Mouse (Mus musculus): Measurements from ENCODE around the gene Bdp1.
"Not testable (repeated sequence)": the region's sequence is repeated elsewhere in the genome, so short reads cannot be mapped to it uniquely, and the experiment has no call there.

Gene Bdp1

GRCm38 (mm10) chr13:100103748-100104254 is at the start of gene Bdp1:
Bdp1 (minus strand) TSS chr13:100104070.
- peak; percentile 96 for DNase-seq

GRCm38 (mm10) chr13:100152659-100153058 is 48.8 kb upstream of the Bdp1 start:
- DNase-seq = peak; percentile 19

DNA sequence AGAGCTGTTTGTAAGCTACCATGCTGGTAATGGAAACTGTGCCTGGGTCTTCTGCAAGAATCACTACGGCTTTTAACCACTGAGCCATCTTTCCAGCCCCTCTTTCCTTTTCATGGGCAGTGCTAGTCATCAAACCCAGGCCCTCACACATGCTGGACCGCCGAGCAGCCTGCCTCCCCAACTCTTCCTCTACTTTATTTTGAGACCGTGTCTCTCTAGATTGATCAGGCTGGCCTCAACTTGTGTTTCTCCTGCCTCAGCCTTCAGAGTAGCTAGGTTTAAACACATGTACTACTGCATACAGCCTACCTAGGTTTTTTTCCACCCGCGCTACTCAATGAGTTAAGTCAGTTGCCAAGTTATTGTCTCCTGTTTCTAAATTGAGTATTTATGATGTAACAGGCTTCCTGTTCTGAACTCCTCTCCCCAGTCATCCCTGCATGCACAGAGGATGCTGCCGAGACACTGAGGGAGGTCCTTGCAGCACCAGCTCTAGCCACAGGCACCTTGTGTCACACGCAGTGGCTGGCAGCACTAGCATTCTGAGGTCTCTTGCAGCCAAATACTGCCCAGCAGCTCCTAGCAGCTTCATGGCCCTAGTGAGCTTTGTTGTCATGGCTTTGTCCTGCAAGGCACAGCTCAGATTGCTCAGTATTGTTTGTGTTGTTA is 37.9 kb upstream of the Bdp1 start:
- no peak for DNase-seq

- DNase-seq = no peak
Measured at GRCm38 (mm10) chr13:100125258-100125643, 21.4 kb upstream of the Bdp1 start.

- DNase-seq = peak; percentile 92
Measured at GRCm38 (mm10) chr13:100124423-100125257, 20.8 kb upstream of the Bdp1 start, which contains the start of gene Smn1. Smn1 (plus strand) TSS chr13:100124852.

DNA sequence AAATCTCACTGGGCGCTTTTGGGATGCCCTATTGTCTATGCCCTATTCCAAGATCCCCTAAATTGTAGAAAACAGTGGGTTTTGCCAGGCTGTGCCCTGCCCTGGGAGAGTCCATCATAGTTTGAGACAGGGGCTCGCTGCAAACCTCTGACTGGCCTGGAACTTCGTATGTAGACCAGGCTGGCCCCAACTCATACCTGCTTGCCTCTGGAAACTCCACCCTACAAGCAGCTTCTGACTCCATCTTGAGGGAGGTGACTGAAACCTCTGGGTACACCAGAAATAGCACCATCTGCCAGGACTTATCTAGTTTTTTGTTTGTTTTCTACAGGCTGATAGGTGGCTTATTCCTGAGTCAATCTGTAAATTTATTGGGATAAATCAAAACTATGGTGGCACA is 20.1 kb upstream of the Bdp1 start:
- DNase-seq = no peak

DNA sequence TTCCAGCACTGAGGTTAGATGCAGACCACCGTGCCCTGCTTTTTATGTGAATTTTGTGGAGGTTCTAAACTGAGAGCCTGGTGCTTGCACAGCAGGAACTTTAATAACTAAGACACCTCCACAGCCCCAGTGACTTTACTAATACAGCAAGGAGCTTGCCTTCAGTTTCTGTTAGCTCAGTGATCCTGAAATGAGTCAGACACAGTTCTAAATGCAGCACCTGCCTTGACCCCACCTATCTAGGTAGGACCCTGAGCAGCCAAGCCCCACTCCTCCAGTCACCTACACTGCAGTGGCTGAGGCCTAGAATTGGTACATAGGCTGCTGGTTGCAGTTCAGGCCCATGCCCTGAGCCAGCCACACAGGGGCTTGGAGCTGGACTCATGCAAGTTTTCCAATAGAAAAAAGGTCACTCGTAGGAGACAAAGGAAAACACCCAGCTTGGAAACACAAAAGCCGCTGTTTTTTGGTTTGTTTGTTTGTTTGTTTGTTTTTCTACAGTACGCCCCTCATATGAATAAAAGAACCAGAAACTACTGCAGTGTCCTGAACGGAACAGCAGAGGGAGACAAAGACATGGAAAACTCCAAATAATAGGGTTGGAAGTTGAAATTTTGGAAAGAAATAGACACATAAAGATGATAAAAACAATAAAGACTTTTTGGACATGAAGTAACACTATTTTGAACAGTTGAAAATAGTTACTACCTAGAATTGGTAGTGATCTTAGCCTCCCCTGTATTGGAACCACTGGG is 8.5 kb upstream of the Bdp1 start:
- no peak for DNase-seq

DNA sequence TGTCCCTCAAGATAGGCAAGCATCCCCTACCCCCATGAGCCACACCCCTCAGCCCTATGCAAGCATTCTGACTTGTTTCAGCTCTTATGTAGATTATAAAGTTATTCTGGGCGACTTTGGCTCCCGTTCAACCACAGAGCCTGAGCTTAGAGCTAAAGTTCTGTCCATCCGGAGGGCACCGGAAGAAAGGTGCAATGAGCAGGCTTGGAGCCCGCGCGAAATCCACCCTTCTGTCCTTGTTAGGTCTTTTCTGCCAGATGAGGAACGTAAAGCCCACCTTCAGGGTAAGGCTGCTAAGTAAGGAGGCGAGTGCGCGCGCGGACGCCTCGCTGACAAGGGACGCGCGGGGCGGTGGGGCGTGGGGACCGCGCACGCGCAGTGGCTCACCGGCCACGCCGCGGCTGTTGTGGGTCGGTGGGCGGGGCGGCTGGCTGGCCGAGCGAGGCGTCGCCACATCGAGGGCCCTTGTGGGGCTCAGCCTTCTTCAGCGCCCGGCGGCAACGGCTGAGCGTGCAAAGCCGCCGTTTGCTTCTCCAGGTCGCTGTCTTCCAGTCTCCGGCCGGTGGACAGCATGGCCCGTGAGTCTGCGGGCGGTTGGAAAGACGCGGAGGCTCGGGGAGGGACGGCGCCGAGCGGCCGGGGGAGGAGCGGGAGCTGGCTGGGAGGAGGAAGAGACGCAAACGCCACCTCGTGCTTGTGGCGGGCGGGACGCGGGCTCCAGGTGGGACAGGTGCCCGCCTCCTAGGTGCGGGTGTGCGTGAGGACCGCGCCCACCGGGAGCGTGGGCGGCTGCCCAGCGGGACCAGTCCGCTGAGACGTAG is 4.0 kb upstream of the Bdp1 start, which contains the start of gene Serf1:
TSS of gene Serf1 (plus strand) at position 361 of the 821 bp plus-strand sequence.
- peak; percentile 85 for DNase-seq

- DNase-seq = no peak
Measured at GRCm38 (mm10) chr13:100103052-100103658, 715 bp downstream of the Bdp1 start.

DNA sequence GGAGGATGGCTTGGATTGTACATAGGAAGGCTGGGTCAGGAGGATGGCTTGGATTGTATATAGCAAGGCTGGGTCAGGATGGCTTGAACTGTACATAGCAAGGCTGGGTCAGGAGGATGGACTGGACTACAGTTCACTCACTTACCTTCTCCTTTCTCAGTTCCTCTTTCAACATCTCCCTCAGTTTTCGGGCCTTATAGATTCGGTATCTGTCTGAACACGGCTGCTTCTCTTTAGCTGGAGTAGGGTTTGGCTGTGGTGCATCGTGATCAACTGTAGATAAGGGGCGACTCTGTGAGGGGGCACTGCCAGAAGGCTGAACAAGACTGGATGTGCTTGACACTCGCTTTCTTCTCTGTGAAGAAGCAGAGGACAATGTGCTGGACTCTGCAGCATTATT is 5.1 kb downstream of the Bdp1 start:
- no peak for DNase-seq

- no peak for DNase-seq
Measured at GRCm38 (mm10) chr13:100071473-100071872, 32.4 kb downstream of the Bdp1 start.

DNA sequence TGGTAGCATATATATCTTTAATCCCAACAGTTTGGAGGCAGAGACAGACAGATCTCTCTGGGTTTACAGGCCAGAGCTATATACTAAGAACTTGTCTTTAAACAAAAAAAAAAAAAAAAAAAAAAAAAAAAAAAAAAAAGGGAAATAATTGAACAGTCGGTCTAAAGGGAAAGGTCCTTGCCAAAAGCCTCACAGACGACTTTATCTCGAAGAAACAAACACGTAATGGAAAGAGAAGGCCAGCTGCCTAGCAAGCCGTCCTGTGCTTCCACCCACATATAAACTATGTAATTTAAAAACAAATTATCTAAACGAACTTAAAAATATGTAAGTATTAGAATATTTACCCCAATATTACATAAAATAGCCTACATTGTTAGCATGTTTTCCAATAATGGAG is 36.0 kb downstream of the Bdp1 start:
- no peak for DNase-seq

DNA sequence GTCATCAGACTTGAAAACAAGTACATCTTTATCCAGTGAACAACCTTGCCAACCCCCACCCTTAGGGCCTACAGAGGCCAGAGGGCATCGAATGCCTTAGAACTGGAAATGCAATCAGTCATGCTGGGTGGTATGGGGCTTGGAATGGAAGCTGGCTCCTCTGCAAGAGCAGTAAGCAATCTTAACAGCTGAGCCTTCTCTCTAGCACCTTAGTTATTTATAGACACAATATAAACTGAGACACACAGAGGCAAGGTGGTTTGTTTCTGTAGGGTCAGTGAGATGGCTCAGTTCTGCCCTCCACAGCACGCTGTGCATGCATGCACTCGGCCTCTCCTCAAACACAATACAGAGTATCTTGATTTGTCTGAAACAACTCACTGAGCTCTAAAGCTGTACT is 39.9 kb downstream of the Bdp1 start:
- peak; percentile 2 for DNase-seq

- not testable (repeated sequence) for DNase-seq
Measured at GRCm38 (mm10) chr13:100057738-100058137, 46.1 kb downstream of the Bdp1 start.

GRCm38 (mm10) chr13:100026013-100026412 is 77.9 kb downstream of the Bdp1 start:
- DNase-seq = no peak

DNA sequence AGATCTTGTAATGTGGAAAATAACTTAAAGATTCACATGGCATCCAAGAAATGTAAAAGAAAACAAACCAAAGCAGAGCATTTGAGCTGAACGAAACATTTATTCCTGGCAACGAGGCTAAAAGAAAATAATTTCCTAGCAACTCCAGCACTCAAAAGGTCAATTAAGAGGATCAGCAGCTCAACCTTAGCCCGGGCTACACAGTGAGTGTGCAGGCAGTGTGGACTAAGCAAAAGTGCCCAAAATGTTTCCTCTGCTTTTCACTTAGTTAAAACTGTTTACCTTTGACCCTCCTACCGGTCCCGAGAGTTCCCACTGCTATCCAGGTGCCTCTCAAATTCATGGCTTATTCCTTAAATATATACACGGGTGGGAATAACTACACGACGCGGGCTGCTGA is 87.0 kb downstream of the Bdp1 start:
- no peak for DNase-seq

DNA sequence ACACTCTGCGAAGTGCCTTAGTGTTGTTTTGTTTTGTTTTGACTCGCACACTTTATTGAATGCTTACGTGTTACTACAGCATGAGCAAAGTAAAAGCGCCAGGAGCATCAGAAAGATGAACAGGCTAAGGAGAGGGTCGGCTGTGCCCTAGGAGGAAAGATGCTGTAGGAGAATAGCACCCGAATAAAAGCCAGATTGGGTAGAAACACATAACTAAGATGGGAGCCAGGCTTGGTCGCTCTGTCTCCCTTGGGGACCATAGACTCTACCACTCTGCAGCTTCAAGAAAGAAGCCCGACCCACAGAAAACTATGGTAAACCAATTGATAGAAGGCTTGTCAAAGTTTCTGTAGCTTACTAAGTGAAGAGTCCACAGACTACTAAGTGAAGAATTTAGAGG is 87.9 kb downstream of the Bdp1 start:
- DNase-seq = no peak

DNA sequence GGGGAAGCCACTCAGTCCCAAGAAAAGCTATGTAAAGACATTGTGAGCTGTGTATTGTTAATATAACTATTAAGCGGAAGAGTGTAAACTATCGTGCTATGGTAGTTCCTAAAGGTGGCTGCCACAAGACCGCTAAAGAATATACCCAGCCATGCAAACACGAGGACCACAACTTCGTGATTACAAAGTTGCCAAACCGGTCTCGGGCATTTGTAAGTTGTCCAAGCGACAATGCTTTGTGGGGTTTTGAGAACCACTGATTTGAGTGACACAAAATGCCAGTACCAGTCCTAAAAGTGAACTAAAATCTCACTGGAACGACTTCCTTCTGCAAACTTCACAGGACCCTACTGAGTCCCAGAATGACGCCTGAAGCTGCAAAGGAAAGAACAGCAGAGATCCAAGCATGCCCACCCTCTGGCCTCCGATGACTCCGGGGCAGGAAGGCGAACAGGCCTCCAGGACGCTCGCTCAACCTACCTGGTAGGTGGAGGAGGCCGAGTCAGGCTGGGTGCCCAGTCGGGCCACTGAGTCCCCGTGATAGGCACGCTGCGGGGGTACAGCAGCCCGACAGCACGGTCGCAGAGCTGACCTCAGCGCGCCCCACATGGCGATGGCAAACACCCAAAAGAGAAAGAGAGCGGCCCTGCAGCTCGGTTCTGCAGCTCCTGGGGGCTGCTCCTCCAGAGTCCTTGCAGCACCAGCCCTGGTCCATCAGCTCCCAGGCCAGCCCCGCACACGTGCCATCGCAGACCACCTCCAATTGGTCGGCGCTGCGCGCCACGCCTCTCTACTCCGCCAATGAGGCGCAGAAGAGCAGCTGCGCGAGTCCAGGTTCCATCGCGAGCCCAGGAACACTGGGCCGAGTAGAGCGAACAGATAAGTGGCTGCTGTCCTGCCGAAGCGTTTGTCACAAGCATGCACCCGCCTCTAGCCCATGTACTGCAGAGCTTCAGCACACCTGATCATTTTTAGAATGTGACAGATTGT is 88.7 kb downstream of the Bdp1 start, which contains the start of gene Mccc2:
TSS of gene Mccc2 (minus strand) at position 734 of the 990 bp plus-strand sequence.
- DNase-seq = peak; percentile 83

DNA sequence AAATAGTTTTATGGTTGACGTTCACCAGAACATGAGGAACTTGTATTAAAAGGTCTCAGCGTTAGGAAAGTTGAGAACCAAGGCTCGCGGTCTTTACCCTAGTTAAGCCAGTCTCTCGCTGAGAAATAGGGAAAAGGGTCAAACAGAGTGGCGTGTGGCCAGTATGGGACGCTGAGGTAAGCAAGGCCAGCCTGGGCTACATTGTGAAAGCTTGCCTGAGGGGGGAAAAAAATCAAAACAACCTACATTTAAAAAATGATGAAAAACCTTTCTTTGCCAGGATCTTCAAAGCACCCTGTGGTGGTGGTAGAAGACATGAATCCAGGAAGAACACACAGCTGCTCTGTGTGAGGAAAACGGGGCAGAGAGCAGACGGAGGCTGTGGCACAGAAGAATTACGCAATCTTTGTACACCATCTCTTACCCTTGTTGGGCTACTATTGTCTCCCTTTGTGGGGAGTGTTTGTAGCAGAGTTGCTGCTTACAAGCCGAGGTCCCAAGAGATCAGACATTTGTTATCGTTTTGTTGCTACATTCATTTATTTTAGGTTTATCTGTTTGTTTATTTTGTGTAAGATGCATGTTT is 97.9 kb downstream of the Bdp1 start:
- DNase-seq = peak; percentile 4

GRCm38 (mm10) chr13:100001790-100002196 is 102.1 kb downstream of the Bdp1 start:
- DNase-seq = peak; percentile 90
